Mouse (Mus musculus) bone marrow, adult 2 months (tissue): ENCODE data around the gene Afap1.

Experiments used
- CTCF ChIP-seq: fragments of 200-500 bp; IDR thresholded peaks from 2 replicates; pipeline ENCODE4 v1.5.1; 2011; ENCODE audit warnings: low read length, control low read depth; ENCODE audit not compliant: control insufficient read depth, insufficient read depth
- POLR2A ChIP-seq: fragments of 200-500 bp; IDR thresholded peaks from 2 replicates; pipeline ENCODE4 v1.6.1; 2011; ENCODE audit warnings: low read depth, mild to moderate bottlenecking, control low read depth, low read length, borderline replicate concordance; ENCODE audit not compliant: control insufficient read depth

GRCm38 (mm10) chr5:36040398-36041235 is 147.5 kb downstream of the Afap1 start:
- no peak for TF ChIP-seq POLR2A
- no peak for TF ChIP-seq CTCF
